Mouse (Mus musculus) heart, adult 2 months (tissue): ENCODE measurements around the gene Kirrel3.

Source experiments
- CTCF ChIP-seq: fragments of 200-600 bp; IDR thresholded peaks from 2 replicates; pipeline ENCODE4 v1.8.1; 2022; ENCODE audit warnings: antibody characterized with exemption, mild to moderate bottlenecking, moderate library complexity
- EP300 ChIP-seq: fragments of 200-500 bp; IDR thresholded peaks from 2 replicates; pipeline ENCODE4 v1.6.1; 2011; ENCODE audit warnings: low read depth, low read length, control low read depth; ENCODE audit not compliant: insufficient read depth

- TF ChIP-seq CTCF (no peak), EP300 (no peak)
These were observed 218.0 kb downstream of the Kirrel3 start for GRCm38 (mm10) chr9:34703547-34704300.
